Mouse (Mus musculus) E14TG2a.4 (cell line): Measurements from ENCODE around the gene Atn1.

Experiments used
- H3K27me3 ChIP-seq: 2 replicates; pipeline ENCODE4 v1.6.1; 2014; ENCODE audit warnings: low read length, control low read depth; ENCODE audit not compliant: insufficient read depth
- H3K36me3 ChIP-seq: 2 replicates; pipeline ENCODE4 v1.6.1; 2014; ENCODE audit warnings: low read length, control low read depth; ENCODE audit not compliant: insufficient read depth
- H3K4me1 ChIP-seq: replicated peaks from 2 replicates; pipeline ENCODE4 v1.6.1; 2014; ENCODE audit warnings: low read depth, low read length, control low read depth
- H3K4me3 ChIP-seq: replicated peaks from 2 replicates; pipeline ENCODE4 v1.5.1; 2014; ENCODE audit warnings: mild to moderate bottlenecking, low read length
- H3K9me3 ChIP-seq: 2 replicates; pipeline ENCODE4 v1.6.1; 2014; ENCODE audit warnings: low read length, control low read depth
- CTCF ChIP-seq: conservative IDR thresholded peaks from 2 replicates; pipeline ENCODE4 v1.5.1; 2014; ENCODE audit warnings: low read length
- NANOG ChIP-seq: IDR thresholded peaks from 2 replicates; pipeline ENCODE4 v1.6.1; 2014; ENCODE audit warnings: borderline replicate concordance, low read length, mixed read lengths
- POU5F1 ChIP-seq: IDR thresholded peaks from 2 replicates; pipeline ENCODE4 v1.6.1; 2014; ENCODE audit warnings: low read length, borderline replicate concordance

The Atn1 gene

GRCm38 (mm10) chr6:124758849-124759232 is 2.5 kb upstream of the Atn1 start:
- Histone ChIP-seq H3K4me3 (peak overlapping the region; percentile 21), H3K4me1 (peaks cover 65% of the 10 kb centered on the region), H3K27me3 (peaks cover 43% of the 10 kb centered on the region), H3K36me3 (no peaks in the 10 kb centered on the region), H3K9me3 (no peaks in the 10 kb centered on the region)
- TF ChIP-seq CTCF (no peak), POU5F1 (no peak), NANOG (no peak)

- TF ChIP-seq POU5F1 = no peak
- peaks cover 37% of the 10 kb centered on the region for H3K27me3 ChIP-seq
- H3K4me1 ChIP-seq = peaks cover 65% of the 10 kb centered on the region
These were observed 1.9 kb upstream of the Atn1 start for GRCm38 (mm10) chr6:124757909-124758848.

GRCm38 (mm10) chr6:124757351-124757880 is 1.1 kb upstream of the Atn1 start:
- TF ChIP-seq NANOG = no peak
- no peak for TF ChIP-seq POU5F1
- no peak for TF ChIP-seq CTCF
- peaks cover 30% of the 10 kb centered on the region for H3K27me3 ChIP-seq
- no peaks in the 10 kb centered on the region for H3K9me3 ChIP-seq
- no peaks in the 10 kb centered on the region; the same call in 1 of the 2 replicates for H3K36me3 ChIP-seq
- peak overlapping the region; percentile 86 for H3K4me3 ChIP-seq
- peaks cover 65% of the 10 kb centered on the region for H3K4me1 ChIP-seq

More at GRCm38 (mm10) chr6:124757909-124758848, 1.9 kb upstream of the Atn1 start:
- Histone ChIP-seq H3K4me3 (0 out of 2 replicates have a peak overlapping the region, but pooled peaks have one; percentile 21), H3K36me3 (no peaks in the 10 kb centered on the region; the same call in 1 of the 2 replicates), H3K9me3 (no peaks in the 10 kb centered on the region)

- H3K27me3 ChIP-seq = peaks cover 28% of the 10 kb centered on the region
- peak overlapping the region; percentile 86 for H3K4me3 ChIP-seq
- H3K4me1 ChIP-seq = peaks cover 66% of the 10 kb centered on the region
- H3K9me3 ChIP-seq = no peaks in the 10 kb centered on the region
- H3K36me3 ChIP-seq = no peaks in the 10 kb centered on the region; the same call in 1 of the 2 replicates
- TF ChIP-seq POU5F1 = no peak
- TF ChIP-seq NANOG = no peak
- TF ChIP-seq CTCF = no peak
These were observed 477 bp upstream of the Atn1 start for GRCm38 (mm10) chr6:124756652-124757350.

GRCm38 (mm10) chr6:124755306-124755705 is 1.0 kb downstream of the Atn1 start:
- H3K4me3 ChIP-seq = peak overlapping the region; percentile 86
- peaks cover under 1% of the 10 kb centered on the region; the same call in 1 of the 2 replicates for H3K36me3 ChIP-seq
- H3K9me3 ChIP-seq = no peaks in the 10 kb centered on the region
- H3K27me3 ChIP-seq = peaks cover 18% of the 10 kb centered on the region
- peaks cover 71% of the 10 kb centered on the region for H3K4me1 ChIP-seq
- TF ChIP-seq CTCF (no peak), POU5F1 (no peak), NANOG (no peak)

GRCm38 (mm10) chr6:124753861-124754260 is 2.5 kb downstream of the Atn1 start:
- TF ChIP-seq POU5F1 (no peak), NANOG (no peak), CTCF (no peak)
- Histone ChIP-seq H3K27me3 (peaks cover 16% of the 10 kb centered on the region), H3K4me3 (0 out of 2 replicates have a peak overlapping the region, but pooled peaks have one; percentile 5), H3K4me1 (peaks cover 73% of the 10 kb centered on the region), H3K36me3 (peaks cover 15% of the 10 kb centered on the region), H3K9me3 (no peaks in the 10 kb centered on the region)

GRCm38 (mm10) chr6:124750405-124750804 is 5.9 kb downstream of the Atn1 start:
- TF ChIP-seq POU5F1 (no peak), CTCF (no peak), NANOG (no peak)
- Histone ChIP-seq H3K27me3 (peaks cover 11% of the 10 kb centered on the region), H3K4me3 (no peak overlapping the region)

GRCm38 (mm10) chr6:124746654-124747632 is 9.4 kb downstream of the Atn1 start:
- Histone ChIP-seq H3K9me3 (no peaks in the 10 kb centered on the region), H3K4me1 (peaks cover 77% of the 10 kb centered on the region), H3K36me3 (peaks cover 50% of the 10 kb centered on the region), H3K4me3 (peak overlapping the region; percentile 82), H3K27me3 (peaks cover 11% of the 10 kb centered on the region)
- TF ChIP-seq CTCF (no peak), POU5F1 (no peak), NANOG (no peak)

More at GRCm38 (mm10) chr6:124750405-124750804, 5.9 kb downstream of the Atn1 start:
- H3K9me3 ChIP-seq = no peaks in the 10 kb centered on the region
- H3K36me3 ChIP-seq = peaks cover 29% of the 10 kb centered on the region
- peaks cover 78% of the 10 kb centered on the region for H3K4me1 ChIP-seq
